Mouse (Mus musculus): ENCODE measurements at regions not wholly inside any gene's neighbourhood (a gene's known extent, or its start where the extent isn't known, plus 50 kb on each side); places are given as distances from the start of the nearest gene placed in this dataset.

DNA sequence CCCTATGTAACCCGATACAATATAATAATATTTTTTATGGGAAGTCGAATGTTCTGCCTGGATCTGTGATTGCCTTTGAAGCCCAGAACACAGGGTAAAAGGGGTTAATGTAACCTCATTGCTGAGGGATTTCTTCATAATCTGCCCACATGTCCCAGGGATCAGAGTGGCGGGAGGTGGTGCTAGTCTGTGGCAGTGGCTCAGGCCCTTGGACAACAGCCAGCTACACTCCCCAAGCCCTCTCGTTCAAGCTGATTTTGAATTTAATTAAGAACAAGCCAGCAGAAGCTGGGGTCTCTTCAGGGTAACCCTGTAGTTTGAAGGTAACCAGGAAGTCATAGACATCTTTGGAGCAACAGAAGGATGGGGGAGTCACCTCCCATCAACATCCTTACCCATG is 171.5 kb downstream of the Sox9 start:
- no peak for TF ChIP-seq POLR2A (IDR thresholded peaks at IDR 0.05; ENCODE audit: borderline replicate concordance, insufficient read depth, low read length)
- TF ChIP-seq CTCF (IDR thresholded peaks at IDR 0.05; ENCODE audit: borderline replicate concordance, insufficient read depth, low read depth, low read length), result no peak

Measured in cerebellum, adult 2 months (tissue).